Mouse (Mus musculus) Patski (cell line): Measurements from ENCODE around the gene Mest. TPM values are rescaled to one million over a fixed set of nuclear protein-coding genes. Genes with fewer than 3 reads are reported as not detected.

Experiments
- ATAC-seq: fragments of 100-300 bp; one replicate; pipeline ENCODE4 v1.8.0; 2021
- CTCF ChIA-PET: fragments of 350-600 bp; sonication (Branson Sonifier 250); formaldehyde crosslinking; loops from one replicate; lab custom pipeline; 2022; ENCODE audit warnings: inconsistent platforms; lab: Charles Lee
- POLR2A ChIA-PET: fragments of 350-600 bp; sonication (Branson Sonifier 250); formaldehyde crosslinking; loops from one replicate; lab custom pipeline; 2022; ENCODE audit warnings: antibody characterized with exemption, inconsistent platforms; lab: Charles Lee
- DNase-seq: peaks from one replicate; pipeline ENCODE4 v3.0.0-alpha.2; 2011; ENCODE audit warnings: low read depth, low spot score
- H3K27me3 ChIP-seq: fragments of 371-371 bp; one replicate; pipeline ENCODE4 v1.5.1; 2021
- CTCF ChIP-seq: fragments of 100-300 bp; IDR thresholded peaks from one replicate; pipeline ENCODE4 v1.5.1; 2021
- in situ Hi-C: fragments of 300-500 bp; cut with MboI; formaldehyde crosslinking; loops from 3 replicates; pipeline ENCODE4 v1.11.1; 2018; ENCODE audit warnings: low pct_unique_long_range_greater_than_20kb, mixed read lengths
- polyA plus RNA-seq: library from polyadenylated mRNA; unstranded; gene quantifications from one replicate; pipeline ENCODE4 v1.2.3, GENCODE M21; 2021

The Mest gene
- polyA plus RNA-seq, 1 experiment from 2014 or later = 0.42 TPM

DNA sequence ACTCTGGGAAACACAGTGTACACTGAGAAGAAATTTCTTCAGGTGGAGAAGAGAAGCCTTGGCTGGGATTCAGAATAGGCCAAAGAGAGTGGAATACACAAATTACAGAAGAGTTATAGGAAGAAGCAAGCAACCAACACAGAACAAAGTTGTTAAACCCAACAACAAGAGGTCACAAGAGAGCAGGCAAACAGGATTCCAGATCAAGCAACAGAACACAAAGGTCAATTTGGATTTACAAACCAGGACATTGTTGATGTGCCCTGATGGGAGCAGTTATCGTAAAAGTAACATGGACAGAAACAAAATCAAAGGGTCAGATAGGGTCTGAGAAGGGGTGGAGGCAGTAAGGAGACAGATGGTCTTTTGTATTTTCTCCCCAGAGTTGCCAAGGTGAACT is 38.8 kb upstream of the Mest start:
- no peaks in the 10 kb centered on the region for H3K27me3 ChIP-seq
- in situ Hi-C loops = no loop called here
- ChIA-PET CTCF (no interaction called here), POLR2A (no interaction called here)
- DNase-seq = no peak
- no peak for TF ChIP-seq CTCF
- no peak for ATAC-seq

- DNase-seq (no peak), ATAC-seq (no peak)
- in situ Hi-C loops = no loop called here
- CTCF ChIA-PET = no interaction called here
- TF ChIP-seq CTCF = no peak
- no peaks in the 10 kb centered on the region for H3K27me3 ChIP-seq
- POLR2A ChIA-PET = no interaction called here
Measured at GRCm38 (mm10) chr6:30687198-30687597, 36.1 kb upstream of the Mest start.

- H3K27me3 ChIP-seq = no peaks in the 10 kb centered on the region
- in situ Hi-C loops = no loop called here
- ChIA-PET CTCF (interaction anchor here (1.4 kb wide), 1 partner anchor 62 kb away, joined by 4 read pairs; no protein-coding TSS in a partner anchor), POLR2A (no interaction called here)
- no peak for ATAC-seq
- TF ChIP-seq CTCF = no peak
- DNase-seq = no peak
Measured at GRCm38 (mm10) chr6:30692826-30693225, 30.5 kb upstream of the Mest start.

- DNase-seq (peak; percentile 73), ATAC-seq (peak; percentile 91)
- no peak for TF ChIP-seq CTCF
- ChIA-PET CTCF (interaction anchor here (1.4 kb wide), 1 partner anchor 62 kb away, joined by 4 read pairs; no protein-coding TSS in a partner anchor), POLR2A (no interaction called here)
- in situ Hi-C loops = no loop called here
- no peaks in the 10 kb centered on the region for H3K27me3 ChIP-seq
Measured at GRCm38 (mm10) chr6:30693350-30693991, 29.9 kb upstream of the Mest start, which contains the start of gene Cep41. Gene Cep41 (minus strand): TSS chr6:30693749.

DNA sequence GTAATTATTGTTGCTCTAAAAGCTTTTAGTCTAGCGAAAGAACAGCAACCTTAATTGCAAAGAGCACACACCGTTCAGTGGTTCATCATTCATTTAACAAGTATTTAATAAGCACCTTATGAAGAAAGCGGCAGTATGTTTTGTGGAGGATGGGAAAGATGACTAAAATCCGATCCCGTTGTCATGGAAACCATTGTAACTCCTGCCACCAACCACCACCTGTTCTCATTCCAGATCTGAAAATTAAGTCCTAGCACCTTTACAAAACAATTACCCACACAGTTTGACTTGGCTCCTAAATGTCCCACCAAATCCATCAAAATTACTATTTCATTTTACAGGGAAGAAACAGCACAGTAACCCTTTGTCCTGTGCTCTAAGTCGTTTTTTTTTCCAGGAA is 29.1 kb upstream of the Mest start:
- H3K27me3 ChIP-seq = no peaks in the 10 kb centered on the region
- ATAC-seq (no peak), DNase-seq (no peak)
- in situ Hi-C loops = no loop called here
- POLR2A ChIA-PET = no interaction called here
- TF ChIP-seq CTCF = no peak
- CTCF ChIA-PET = interaction anchor here (1.4 kb wide), 1 partner anchor 63 kb away, joined by 4 read pairs; no protein-coding TSS in a partner anchor

DNA sequence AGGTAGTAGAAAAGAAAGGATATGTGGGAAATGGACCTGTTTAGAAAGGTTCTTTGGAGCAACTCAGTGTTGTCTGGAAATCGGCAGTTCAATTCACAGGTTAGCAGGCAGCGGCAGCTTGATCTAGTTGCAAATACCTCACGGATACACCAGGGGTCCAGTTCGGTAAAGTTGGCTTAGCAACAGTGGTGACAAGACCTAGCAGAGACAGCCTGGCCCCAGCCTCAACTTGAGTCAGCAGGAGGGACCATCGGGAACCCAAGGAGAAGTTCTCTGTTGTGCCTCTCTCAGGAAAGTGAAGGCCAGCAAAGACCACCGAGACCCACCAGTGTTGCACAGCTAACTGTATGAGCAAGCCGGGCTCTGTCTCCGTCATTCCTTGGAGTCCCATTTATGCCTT is 28.2 kb upstream of the Mest start:
- ATAC-seq (no peak), DNase-seq (no peak)
- ChIA-PET CTCF (no interaction called here), POLR2A (interaction anchor here (0.5 kb wide), 1 partner anchor 147 kb away, joined by 4 read pairs; no protein-coding TSS in a partner anchor)
- in situ Hi-C loops = no loop called here
- TF ChIP-seq CTCF = no peak
- H3K27me3 ChIP-seq = no peaks in the 10 kb centered on the region

DNA sequence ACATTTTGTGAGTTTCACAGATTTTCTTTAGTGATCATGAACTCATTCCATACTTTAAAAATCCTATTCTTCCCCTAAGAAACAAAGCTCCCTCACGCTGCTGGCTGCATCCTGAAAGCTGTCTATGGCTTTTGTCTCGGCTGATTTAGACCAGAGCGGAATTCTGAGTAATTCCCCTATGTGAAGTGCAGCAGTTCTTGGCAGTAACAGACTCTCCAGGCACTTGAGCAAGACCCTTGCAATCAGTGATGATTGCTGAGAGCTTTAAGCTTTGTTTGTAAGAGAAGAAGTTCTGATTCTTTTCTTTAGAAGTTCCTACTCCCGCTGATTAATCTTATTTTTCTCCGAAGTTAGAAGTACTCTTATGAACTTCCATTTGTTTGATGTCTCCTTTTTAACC is 25.9 kb upstream of the Mest start:
- ATAC-seq (no peak), DNase-seq (no peak)
- no peaks in the 10 kb centered on the region for H3K27me3 ChIP-seq
- in situ Hi-C loops = no loop called here
- TF ChIP-seq CTCF = no peak
- POLR2A ChIA-PET = no interaction called here
- CTCF ChIA-PET = no interaction called here

GRCm38 (mm10) chr6:30698036-30698435 is 25.3 kb upstream of the Mest start:
- POLR2A ChIA-PET = no interaction called here
- TF ChIP-seq CTCF = no peak
- DNase-seq (no peak), ATAC-seq (no peak)
- no peaks in the 10 kb centered on the region for H3K27me3 ChIP-seq
- CTCF ChIA-PET = no interaction called here
- in situ Hi-C loops = no loop called here

DNA sequence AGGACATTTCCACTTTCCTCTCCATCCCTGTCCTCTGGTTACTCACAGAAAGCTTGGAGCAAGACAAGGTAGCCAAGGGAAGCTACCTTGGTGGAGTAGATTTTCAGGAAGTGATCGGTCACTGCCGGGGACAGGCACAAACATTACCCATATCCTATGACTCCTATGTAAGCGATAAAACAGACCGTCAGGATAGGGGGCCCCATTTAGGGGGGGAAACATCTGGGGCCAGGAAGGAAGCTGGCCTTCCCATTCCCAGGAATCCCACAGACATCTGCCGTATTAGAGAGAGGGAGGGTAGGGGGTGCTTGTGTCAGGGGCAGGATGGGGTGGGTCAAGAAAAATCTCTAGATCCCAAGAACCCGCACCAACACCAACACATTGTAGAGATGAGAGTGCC is 23.2 kb upstream of the Mest start:
- no peak for DNase-seq
- in situ Hi-C loops = no loop called here

GRCm38 (mm10) chr6:30702881-30703280 is 20.5 kb upstream of the Mest start:
- no peak for ATAC-seq
- in situ Hi-C loops = no loop called here
- no peak for TF ChIP-seq CTCF
- H3K27me3 ChIP-seq = no peaks in the 10 kb centered on the region
- no peak for DNase-seq
- ChIA-PET CTCF (no interaction called here), POLR2A (no interaction called here)

More for the DNA sequence above, 23.2 kb upstream of the Mest start:
- ChIA-PET CTCF (interaction anchor here (1.4 kb wide), 1 partner anchor 25 kb away, joined by 3 read pairs; no protein-coding TSS in a partner anchor), POLR2A (no interaction called here)
- ATAC-seq = no peak
- no peaks in the 10 kb centered on the region for H3K27me3 ChIP-seq
- no peak for TF ChIP-seq CTCF

DNA sequence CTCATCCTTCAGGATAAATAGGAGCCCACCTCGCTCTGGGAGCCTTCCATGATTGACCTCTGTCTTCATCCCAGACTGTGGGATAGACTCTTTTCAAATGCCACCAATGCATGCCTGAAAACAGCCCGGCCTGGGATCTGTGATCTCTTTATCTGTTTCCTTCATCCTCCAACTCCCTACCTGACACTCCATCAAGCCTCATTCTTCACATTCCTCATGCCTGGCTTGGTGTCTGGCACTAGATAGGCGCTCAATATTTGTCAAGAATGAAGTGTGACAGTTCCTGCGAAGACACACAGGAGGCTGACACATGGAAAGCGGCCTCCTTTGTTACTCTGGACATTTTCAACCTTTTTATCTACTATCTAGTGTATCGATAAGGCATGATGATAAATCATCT is 19.9 kb upstream of the Mest start:
- no peak for DNase-seq
- H3K27me3 ChIP-seq = no peaks in the 10 kb centered on the region
- no peak for ATAC-seq
- ChIA-PET POLR2A (no interaction called here), CTCF (no interaction called here)
- in situ Hi-C loops = no loop called here
- TF ChIP-seq CTCF = no peak
